Mouse (Mus musculus) thymus, adult 2 months (tissue): ENCODE results near the gene Gm42517.

Source experiments
- CTCF ChIP-seq: fragments of 200-500 bp; IDR thresholded peaks from 2 replicates; pipeline ENCODE4 v1.5.1; 2012; ENCODE audit warnings: mild to moderate bottlenecking, control low read depth, low read length, moderate library complexity, borderline replicate concordance; ENCODE audit not compliant: control insufficient read depth, poor library complexity, insufficient read depth; ENCODE audit errors: extremely low read depth
- POLR2A ChIP-seq: fragments of 200-500 bp; IDR thresholded peaks from 2 replicates; pipeline ENCODE4 v1.6.1; 2012; ENCODE audit warnings: mild to moderate bottlenecking, low read length, control low read depth, moderate library complexity; ENCODE audit not compliant: control insufficient read depth, poor library complexity, insufficient read depth; ENCODE audit errors: extremely low read depth

- TF ChIP-seq POLR2A = no peak
- TF ChIP-seq CTCF = no peak
These were observed 24.0 kb downstream of the Gm42517 start for GRCm38 (mm10) chr5:108343680-108344170.
